In the genomic region with DNA sequence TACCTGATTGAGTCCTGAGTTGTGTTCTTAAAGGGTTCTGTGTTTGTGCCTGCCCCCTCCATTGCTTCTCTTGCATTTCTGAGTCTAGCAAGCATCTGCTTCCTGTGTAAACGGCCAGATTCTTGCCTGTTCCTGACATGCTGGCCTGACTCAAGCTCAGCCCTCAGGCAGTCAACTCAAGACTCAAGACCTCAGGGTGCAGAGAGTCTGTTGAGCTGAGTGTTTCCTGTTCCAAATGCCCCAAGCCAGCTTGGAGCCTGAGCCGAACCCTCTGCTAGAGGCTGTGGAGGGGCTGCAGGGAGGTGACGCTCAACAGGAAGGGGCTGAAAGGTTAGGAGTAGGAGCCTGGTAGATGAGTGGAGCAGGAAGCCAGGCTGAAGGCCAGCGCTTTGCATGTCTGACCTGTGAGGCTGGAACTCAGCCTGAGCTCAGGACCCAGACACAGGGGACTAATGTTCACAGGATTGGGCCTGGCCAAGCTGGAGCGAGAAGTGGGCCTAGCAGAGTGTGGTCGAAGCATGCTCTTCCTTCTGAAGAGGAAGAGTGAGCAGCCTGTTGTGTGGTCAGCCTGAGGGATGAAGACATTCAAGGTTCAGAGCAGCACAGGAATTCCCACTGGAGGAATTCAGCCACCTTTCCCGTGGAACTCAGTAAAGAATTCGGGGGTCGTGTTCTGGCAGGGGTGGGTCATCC, we compare ENCODE assay signal across 12 mouse cellular contexts. TPM values are rescaled to one million over a fixed set of nuclear protein-coding genes. Genes with fewer than 3 reads are reported as not detected.
A peak's percentile ranks its signal among the peaks of the same experiment; 100 is the strongest.
DNase-seq lines count a peak whose midpoint lies in the region; ATAC-seq and TF ChIP-seq lines count a peak whose summit lies in the region.
"Had no signal": no experiment of that assay in that cellular context is flagged by ENCODE, and none has a peak within 500 bp of the region (broad histone marks: within the 10 kb centered on the region; RNA-seq: fewer than 3 reads in every experiment).

No protein-coding gene starts in this region.

- TF ChIP-seq CTCF in bone marrow, adult 2 months (IDR thresholded peaks at IDR 0.05; ENCODE audit: control insufficient read depth, insufficient read depth, low read length): no peak

- no peaks in the 10 kb centered on the region for H3K27me3 ChIP-seq in kidney, embryonic 15.5 days
- no peaks in the 10 kb centered on the region for H3K27me3 ChIP-seq in intestine, embryonic 16.5 days (replicated peaks; ENCODE audit: control insufficient read depth, insufficient read depth, low read length)
- H3K27me3 ChIP-seq in stomach, embryonic 15.5 days (replicated peaks): no peaks in the 10 kb centered on the region
- no peaks in the 10 kb centered on the region for H3K27me3 ChIP-seq in midbrain, embryonic 15.5 days (replicated peaks)
- H3K27me3 ChIP-seq: forebrain, embryonic 12.5 days had no signal

- H3K4me2 ChIP-seq in kidney, embryonic 15.5 days: no peak overlapping the region
- no peak overlapping the region for H3K4me2 ChIP-seq in intestine, embryonic 16.5 days (ENCODE audit: low read depth, low read length)
- no peak overlapping the region for H3K4me2 ChIP-seq in stomach, embryonic 15.5 days
- no peak overlapping the region for H3K4me2 ChIP-seq in midbrain, embryonic 15.5 days
- H3K4me2 ChIP-seq: forebrain, embryonic 12.5 days had no signal

- no peak for DNase-seq in kidney, postnatal 25 days
- DNase-seq in cerebellum, postnatal 10 days: no peak
- no peak for DNase-seq in urinary bladder, postnatal 25 days (ENCODE audit: low spot score)
- DNase-seq: heart, adult 2 months; right cerebral cortex, adult 18-20 months had no signal

- no peak overlapping the region for H3K9ac ChIP-seq in kidney, embryonic 15.5 days
- no peak overlapping the region for H3K9ac ChIP-seq in intestine, embryonic 16.5 days (ENCODE audit: low read depth, low read length)
- H3K9ac ChIP-seq in stomach, embryonic 15.5 days: no peak overlapping the region
- H3K9ac ChIP-seq in midbrain, embryonic 15.5 days: no peak overlapping the region
- H3K9ac ChIP-seq: forebrain, embryonic 12.5 days had no signal

- no peaks in the 10 kb centered on the region for H3K9me3 ChIP-seq in kidney, embryonic 15.5 days (replicated peaks)
- H3K9me3 ChIP-seq in intestine, embryonic 16.5 days (ENCODE audit: control insufficient read depth, low read length): no peaks in the 10 kb centered on the region
- H3K9me3 ChIP-seq in stomach, embryonic 15.5 days: no peaks in the 10 kb centered on the region
- no peaks in the 10 kb centered on the region for H3K9me3 ChIP-seq in midbrain, embryonic 15.5 days
- H3K9me3 ChIP-seq: forebrain, embryonic 12.5 days had no signal

- peak; percentile 43; the same call in 1 of the 2 replicates for ATAC-seq in kidney, embryonic 15.5 days (replicated peaks; ENCODE audit: low FRiP score)
- ATAC-seq in intestine, embryonic 16.5 days: peak; percentile 36; the same call in 1 of the 2 replicates
- ATAC-seq in stomach, embryonic 15.5 days (ENCODE audit: insufficient read depth, low FRiP score, low read depth): no peak
- ATAC-seq in midbrain, embryonic 15.5 days (replicated peaks): no peak

- WGBS in kidney, embryonic 15.5 days: 56% methylated on average over 9 of the region's 9 CpGs
- 18% methylated on average over 9 of the region's 9 CpGs for whole genome bisulfite sequencing in bone marrow, adult 2 months
- WGBS in intestine, embryonic 16.5 days: 51% methylated on average over 9 of the region's 9 CpGs
- WGBS in stomach, embryonic 15.5 days: 53% methylated on average over 9 of the region's 9 CpGs
- 85% methylated on average over 9 of the region's 9 CpGs for WGBS in midbrain, embryonic 15.5 days

- TF ChIP-seq POLR2A in bone marrow, adult 2 months (IDR thresholded peaks at IDR 0.05; ENCODE audit: borderline replicate concordance, control insufficient read depth, low read depth, low read length): no peak

- H3K4me1 ChIP-seq in kidney, embryonic 15.5 days: peaks cover 23% of the 10 kb centered on the region
- H3K4me1 ChIP-seq in bone marrow, adult 2 months (ENCODE audit: control insufficient read depth, insufficient read depth, low read length): peaks cover 5% of the 10 kb centered on the region
- peaks cover 7% of the 10 kb centered on the region; the same call in 1 of the 2 replicates for H3K4me1 ChIP-seq in intestine, embryonic 16.5 days (ENCODE audit: control insufficient read depth, insufficient read depth, low read length)
- H3K4me1 ChIP-seq in stomach, embryonic 15.5 days: peaks cover 15% of the 10 kb centered on the region
- no peaks in the 10 kb centered on the region for H3K4me1 ChIP-seq in midbrain, embryonic 15.5 days

- peak overlapping the region; percentile 56 for H3K27ac ChIP-seq in kidney, embryonic 15.5 days
- H3K27ac ChIP-seq in bone marrow, adult 2 months (ENCODE audit: control insufficient read depth, insufficient read depth, low read depth, low read length, poor library complexity): peak overlapping the region; percentile 25; the same call in 1 of the 2 replicates
- H3K27ac ChIP-seq in intestine, embryonic 16.5 days (ENCODE audit: low read length): peak overlapping the region; percentile 13; the same call in 1 of the 2 replicates
- H3K27ac ChIP-seq in stomach, embryonic 15.5 days: peak overlapping the region; percentile 48; the same call in 1 of the 2 replicates
- no peak overlapping the region for H3K27ac ChIP-seq in midbrain, embryonic 15.5 days
- H3K27ac ChIP-seq: forebrain, embryonic 12.5 days; heart, adult 2 months; macrophage had no signal

- H3K4me3 ChIP-seq in kidney, embryonic 15.5 days (replicated peaks): no peak overlapping the region
- no peak overlapping the region for H3K4me3 ChIP-seq in bone marrow, adult 2 months (replicated peaks; ENCODE audit: control insufficient read depth, low read depth, low read length)
- H3K4me3 ChIP-seq in intestine, embryonic 16.5 days (ENCODE audit: low read length): no peak overlapping the region
- no peak overlapping the region for H3K4me3 ChIP-seq in stomach, embryonic 15.5 days (replicated peaks)
- H3K4me3 ChIP-seq in midbrain, embryonic 15.5 days: no peak overlapping the region
- H3K4me3 ChIP-seq: forebrain, embryonic 12.5 days; heart, adult 2 months had no signal

- H3K36me3 ChIP-seq in kidney, embryonic 15.5 days: no peaks in the 10 kb centered on the region
- H3K36me3 ChIP-seq in intestine, embryonic 16.5 days (ENCODE audit: control insufficient read depth, insufficient read depth, low read length): no peaks in the 10 kb centered on the region
- no peaks in the 10 kb centered on the region for H3K36me3 ChIP-seq in stomach, embryonic 15.5 days
- no peaks in the 10 kb centered on the region for H3K36me3 ChIP-seq in midbrain, embryonic 15.5 days (replicated peaks)
- H3K36me3 ChIP-seq: forebrain, embryonic 12.5 days had no signal

RNA-seq across cellular contexts. Expression of gene Ing1, which starts 19.7 kb away (rescaled TPM):
- polyA plus RNA-seq in kidney, embryonic 15.5 days (2015; fragmentation: Nextera tagmentation; extraction: Ambion mirVana): 35.7 and 36.9 TPM in 2 replicates
- 26.2 and 44.7 TPM in 2 replicates for polyA plus RNA-seq in bone marrow, adult 2 months (2011; ENCODE audit: insufficient read depth, insufficient read length, low replicate concordance, missing spikeins)
- 21.5 and 22.0 TPM in 2 replicates for polyA plus RNA-seq in intestine, embryonic 16.5 days (2015; fragmentation: Nextera tagmentation; extraction: Ambion mirVana)
- 38.4 and 40.3 TPM in 2 replicates for polyA plus RNA-seq in stomach, embryonic 15.5 days (2015; fragmentation: Nextera tagmentation; extraction: Ambion mirVana)
- 47.9 and 50.5 TPM in 2 replicates for polyA plus RNA-seq in midbrain, embryonic 15.5 days (2015; fragmentation: Nextera tagmentation; extraction: Ambion mirVana)

RNA-seq across cellular contexts. Expression of gene Cars2, which starts 24.5 kb away (rescaled TPM):
- polyA plus RNA-seq in kidney, embryonic 15.5 days (2015; fragmentation: Nextera tagmentation; extraction: Ambion mirVana): 23.8 and 28.3 TPM in 2 replicates
- 22.0 and 32.7 TPM in 2 replicates for polyA plus RNA-seq in bone marrow, adult 2 months (2011; ENCODE audit: insufficient read depth, insufficient read length, low replicate concordance, missing spikeins)
- 28.6 and 32.5 TPM in 2 replicates for polyA plus RNA-seq in intestine, embryonic 16.5 days (2015; fragmentation: Nextera tagmentation; extraction: Ambion mirVana)
- 27.4 and 29.2 TPM in 2 replicates for polyA plus RNA-seq in stomach, embryonic 15.5 days (2015; fragmentation: Nextera tagmentation; extraction: Ambion mirVana)
- 21.7 and 23.5 TPM in 2 replicates for polyA plus RNA-seq in midbrain, embryonic 15.5 days (2015; fragmentation: Nextera tagmentation; extraction: Ambion mirVana)

Comparison
In these comparisons a context has a peak if more than half of its experiments do, and no peak if none do; other contexts are left out.
1. ATAC-seq: peak in kidney, embryonic 15.5 days (single experiment) and intestine, embryonic 16.5 days (single experiment); none in stomach, embryonic 15.5 days (single experiment) and midbrain, embryonic 15.5 days (single experiment).